Mouse (Mus musculus) c-Kit-positive CD71-positive TER-119-negative erythroid progenitor cells, embryonic 14.5 days (primary cell): ENCODE measurements around the gene Fgfr3.

Source experiments
- DNase-seq: peaks from one replicate; pipeline ENCODE4 v3.0.0-alpha.2; 2013; ENCODE audit warnings: low read depth

Gene Fgfr3

DNA sequence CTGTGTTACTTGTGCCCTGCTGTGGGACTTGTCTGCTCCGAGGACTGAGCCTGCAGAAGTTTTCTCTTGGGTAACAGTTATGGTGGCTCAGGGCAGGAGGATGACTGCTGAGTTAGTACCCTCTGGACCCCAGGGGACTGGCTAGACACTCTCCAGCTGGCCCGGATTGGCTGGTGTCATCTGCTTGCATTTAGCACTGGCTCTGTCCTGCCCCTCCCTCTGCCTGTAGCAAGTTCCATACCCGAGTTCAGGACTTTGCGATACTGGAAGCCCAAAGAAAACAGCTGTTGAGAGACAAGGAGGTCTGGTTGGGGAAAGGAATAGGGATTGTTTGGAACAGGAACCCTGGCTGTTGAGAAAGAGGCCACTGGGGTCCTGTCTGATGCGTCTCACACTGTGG is 9.0 kb downstream of the Fgfr3 start:
- DNase-seq, result no peak

GRCm38 (mm10) chr5:33731051-33731450 is 9.6 kb downstream of the Fgfr3 start:
- DNase-seq, result no peak

DNA sequence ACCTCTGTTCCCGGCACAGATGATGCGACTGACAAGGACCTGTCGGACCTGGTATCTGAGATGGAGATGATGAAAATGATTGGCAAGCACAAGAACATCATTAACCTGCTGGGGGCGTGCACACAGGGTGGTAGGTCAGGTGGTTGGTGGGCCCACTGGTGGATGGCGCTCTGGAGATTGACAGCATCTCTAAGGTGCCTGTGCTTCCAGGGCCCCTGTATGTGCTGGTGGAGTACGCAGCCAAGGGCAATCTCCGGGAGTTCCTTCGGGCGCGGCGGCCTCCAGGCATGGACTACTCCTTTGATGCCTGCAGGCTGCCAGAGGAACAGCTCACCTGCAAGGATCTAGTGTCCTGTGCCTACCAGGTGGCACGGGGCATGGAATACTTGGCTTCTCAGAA is 12.4 kb downstream of the Fgfr3 start:
- no peak for DNase-seq

DNA sequence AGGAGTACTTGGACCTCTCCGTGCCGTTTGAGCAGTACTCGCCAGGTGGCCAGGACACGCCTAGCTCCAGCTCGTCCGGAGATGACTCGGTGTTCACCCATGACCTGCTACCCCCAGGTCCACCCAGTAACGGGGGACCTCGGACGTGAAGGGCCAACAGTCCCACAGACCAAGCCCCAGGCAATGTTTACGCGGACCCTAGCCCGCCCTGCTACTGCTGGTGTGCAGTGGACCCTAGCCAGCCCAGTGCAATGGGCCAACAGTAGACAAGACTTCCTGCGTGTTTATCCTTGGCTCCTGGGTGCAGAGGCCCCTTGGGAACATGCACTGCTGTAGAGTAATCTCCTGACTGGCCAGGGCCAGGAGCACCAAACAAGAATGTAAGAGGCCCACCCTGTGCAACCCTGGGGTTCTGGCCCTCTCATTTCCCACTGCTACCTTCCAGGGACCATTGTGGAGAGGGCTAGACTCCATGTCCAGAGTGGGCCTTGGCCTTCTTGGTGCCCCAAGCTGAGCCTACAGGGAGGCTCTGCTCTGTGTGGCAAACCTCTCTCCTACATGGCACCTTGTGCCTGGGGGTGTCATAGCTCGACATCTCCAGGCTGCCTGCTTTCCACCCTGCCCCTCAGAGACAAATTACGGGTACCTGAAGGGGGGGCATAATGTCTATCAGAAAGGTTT is 14.1 kb downstream of the Fgfr3 start:
- DNase-seq, result no peak

- no peak for DNase-seq
These were observed 14.8 kb downstream of the Fgfr3 start for GRCm38 (mm10) chr5:33736230-33736629.

- peak; percentile 55 for DNase-seq
These were observed 16.4 kb downstream of the Fgfr3 start for GRCm38 (mm10) chr5:33737903-33738321.

GRCm38 (mm10) chr5:33738341-33738740 is 16.9 kb downstream of the Fgfr3 start:
- no peak for DNase-seq

DNA sequence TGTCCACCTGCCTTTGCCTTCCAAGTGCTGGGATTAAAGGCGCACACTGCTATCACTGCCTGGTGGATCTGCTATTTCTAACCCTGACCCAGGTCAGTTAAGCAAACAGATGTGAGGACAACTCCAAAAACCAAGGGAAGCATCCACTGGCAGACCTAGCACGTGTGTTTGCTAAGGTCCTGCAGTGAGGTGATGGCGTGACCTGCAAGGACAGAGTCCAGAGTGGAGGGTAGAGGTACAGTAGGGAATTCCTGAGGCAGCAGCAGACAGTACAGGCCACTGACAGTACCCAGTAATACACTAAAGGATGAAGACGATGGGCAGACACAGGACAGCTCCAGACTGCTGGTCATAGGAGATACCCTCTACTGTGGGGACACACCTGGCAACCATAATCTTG is 19.1 kb downstream of the Fgfr3 start:
- DNase-seq, result no peak

GRCm38 (mm10) chr5:33743481-33743880 is 22.0 kb downstream of the Fgfr3 start:
- no peak for DNase-seq

- no peak for DNase-seq
These were observed 55.7 kb downstream of the Fgfr3 start for GRCm38 (mm10) chr5:33777195-33777594.

DNA sequence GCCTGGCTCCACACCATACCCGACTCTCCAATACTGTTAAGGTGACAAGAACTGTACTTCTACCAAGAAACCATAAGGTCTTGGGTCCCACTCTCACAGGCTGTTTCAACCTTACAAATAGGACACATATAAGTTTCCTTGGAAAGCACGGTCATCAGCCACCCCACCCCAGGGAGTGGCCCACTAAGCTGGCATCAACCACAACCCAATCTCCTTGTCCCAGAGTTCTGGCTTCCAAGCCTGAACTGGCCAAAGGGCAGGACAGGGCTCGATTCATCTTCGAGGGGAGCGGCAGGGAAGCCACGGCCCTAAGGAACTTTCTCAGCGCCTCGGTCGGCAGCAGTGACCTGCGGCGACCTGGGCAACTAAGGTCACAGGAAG is 60.5 kb downstream of the Fgfr3 start:
- DNase-seq, result peak; percentile 29

DNA sequence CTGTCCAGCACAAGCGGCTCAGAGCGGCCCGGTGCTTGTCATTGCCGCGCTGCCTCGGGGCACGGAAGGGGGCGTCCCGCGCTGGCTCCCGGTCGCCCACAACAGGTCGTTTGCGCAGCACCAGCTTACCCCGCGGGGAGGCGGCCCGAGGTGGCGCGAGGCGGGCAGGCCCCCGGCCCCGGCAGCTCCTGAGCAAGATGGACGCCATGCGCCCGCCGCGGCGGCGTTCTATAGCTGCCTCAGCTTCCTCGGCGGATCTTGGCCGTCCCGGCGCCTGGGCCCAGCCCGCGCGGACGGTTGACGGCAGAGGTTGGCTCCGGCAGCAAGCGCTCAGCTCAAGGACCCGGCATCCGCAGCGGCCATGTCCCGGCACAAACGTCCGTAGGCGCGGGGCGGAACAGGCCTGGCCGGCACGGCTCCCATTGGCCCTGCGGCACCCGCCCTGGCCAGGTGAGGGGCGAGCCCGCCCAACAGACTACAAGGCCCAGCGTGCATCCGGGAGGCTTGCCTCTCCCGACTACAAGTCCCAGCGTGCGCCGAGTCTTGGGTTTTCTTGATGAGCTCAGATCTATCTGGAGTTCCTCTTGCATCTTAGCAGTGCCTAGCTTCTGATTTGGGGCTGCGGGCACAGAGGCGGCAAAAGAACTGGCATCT is 61.0 kb downstream of the Fgfr3 start, which contains the start of gene Letm1:
TSS of gene Letm1 (minus strand) at position 473 of the 654 bp plus-strand sequence.
- peak; percentile 90 for DNase-seq

DNA sequence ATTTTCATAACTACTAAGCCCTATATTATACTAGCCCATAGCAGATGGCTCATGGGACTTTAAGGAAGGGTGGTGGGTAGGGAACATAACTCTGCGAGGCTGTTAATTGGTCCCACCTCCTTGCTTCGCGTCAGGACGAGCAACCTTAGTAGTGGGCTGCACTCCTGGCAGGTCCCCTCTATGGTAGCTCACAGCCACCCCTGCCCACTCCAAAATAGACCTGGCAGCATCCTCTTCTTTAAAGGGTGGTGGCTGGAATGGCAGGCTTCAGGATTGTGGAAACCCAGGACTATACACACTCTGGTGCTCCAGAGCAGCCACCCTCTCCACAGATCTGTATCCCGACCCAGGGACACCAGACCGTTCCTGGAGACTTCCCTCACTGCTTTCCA is 61.5 kb downstream of the Fgfr3 start:
- DNase-seq, result no peak
